Mouse (Mus musculus) hindbrain, embryonic 15.5 days (tissue): ENCODE results near the gene Slc1a1. TPM values are rescaled to one million over a fixed set of nuclear protein-coding genes. Genes with fewer than 3 reads are reported as not detected.

Source experiments
- ATAC-seq: fragments of 200-750 bp; cut with Nextera tagmentation; 2 replicates; pipeline ENCODE4 v1.8.0; 2017; ENCODE audit warnings: low read depth, moderate number of reproducible peaks, moderate TSS enrichment; ENCODE audit not compliant: low FRiP score
- H3K27ac ChIP-seq: fragments of 300-500 bp; sonication (generic); replicated peaks from 2 replicates; pipeline ENCODE4 v1.5.1; 2015; ENCODE audit warnings: mild to moderate bottlenecking, inconsistent platforms
- H3K27me3 ChIP-seq: fragments of 300-500 bp; sonication (generic); 2 replicates; pipeline ENCODE4 v1.6.1; 2015; ENCODE audit warnings: control low read depth, inconsistent platforms
- H3K36me3 ChIP-seq: fragments of 300-500 bp; sonication (generic); 2 replicates; pipeline ENCODE4 v1.6.1; 2015; ENCODE audit warnings: control low read depth, inconsistent platforms
- H3K4me1 ChIP-seq: fragments of 300-500 bp; sonication (generic); replicated peaks from 2 replicates; pipeline ENCODE4 v1.6.1; 2015; ENCODE audit warnings: control low read depth, inconsistent platforms
- H3K4me2 ChIP-seq: fragments of 300-500 bp; sonication (generic); 2 replicates; pipeline ENCODE4 v1.6.1; 2015; ENCODE audit warnings: moderate library complexity, mild to moderate bottlenecking, inconsistent platforms
- H3K4me3 ChIP-seq: fragments of 300-500 bp; sonication (generic); 2 replicates; pipeline ENCODE4 v1.5.1; 2015; ENCODE audit warnings: mild to moderate bottlenecking, inconsistent platforms
- H3K9ac ChIP-seq: fragments of 300-500 bp; sonication (generic); 2 replicates; pipeline ENCODE4 v1.6.1; 2015; ENCODE audit warnings: inconsistent platforms
- H3K9me3 ChIP-seq: fragments of 300-500 bp; sonication (generic); 2 replicates; pipeline ENCODE4 v1.6.1; 2016; ENCODE audit warnings: control low read depth, inconsistent platforms
- WGBS: fragments of 180-500 bp; shearing (Covaris S2); methylation state at CpG from one replicate; pipeline ENCODE4 v1.1.7; 2015; 5-methylcytosine and 5-hydroxymethylcytosine counted together
- polyA plus RNA-seq: library from polyadenylated mRNA; unstranded; fragments of >200 nt; fragmentation: Nextera tagmentation; extraction: Ambion mirVana; gene quantifications from 2 replicates; pipeline ENCODE4 v1.2.1, GENCODE M21; 2015

Gene Slc1a1
- polyA plus RNA-seq, 1 experiment from 2014 or later, result 44.5 TPM

DNA sequence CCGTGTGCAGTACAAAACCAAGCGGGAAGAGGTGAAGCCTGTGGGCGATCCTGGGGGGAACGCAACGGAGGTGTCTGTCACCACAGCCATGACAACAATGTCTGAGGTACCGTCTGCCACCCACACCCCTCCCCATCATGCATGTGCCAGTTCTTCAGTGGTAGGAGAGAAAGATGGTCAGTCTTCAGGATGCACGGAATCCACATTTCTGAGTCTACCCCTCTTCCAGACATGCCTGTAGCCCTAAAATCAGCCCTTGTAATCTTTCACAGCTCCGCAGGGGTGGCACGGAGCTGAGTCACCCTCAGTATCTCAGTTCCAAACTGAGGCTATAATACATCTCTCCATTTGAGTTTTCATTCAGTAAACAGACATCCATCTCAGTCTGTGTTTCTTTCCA is 62.6 kb downstream of the Slc1a1 start:
- 0 out of 2 replicates have a peak, but pooled peaks cover 3% of the 10 kb centered on the region for H3K4me1 ChIP-seq
- H3K27ac ChIP-seq, result no peak overlapping the region
- no peaks in the 10 kb centered on the region for H3K36me3 ChIP-seq
- no peak overlapping the region for H3K4me2 ChIP-seq
- ATAC-seq, result no peak
- H3K27me3 ChIP-seq, result no peaks in the 10 kb centered on the region
- H3K9me3 ChIP-seq, result no peaks in the 10 kb centered on the region
- 83% methylated on average over 9 of the region's 9 CpGs for WGBS
- no peak overlapping the region for H3K9ac ChIP-seq
- H3K4me3 ChIP-seq, result no peak overlapping the region

DNA sequence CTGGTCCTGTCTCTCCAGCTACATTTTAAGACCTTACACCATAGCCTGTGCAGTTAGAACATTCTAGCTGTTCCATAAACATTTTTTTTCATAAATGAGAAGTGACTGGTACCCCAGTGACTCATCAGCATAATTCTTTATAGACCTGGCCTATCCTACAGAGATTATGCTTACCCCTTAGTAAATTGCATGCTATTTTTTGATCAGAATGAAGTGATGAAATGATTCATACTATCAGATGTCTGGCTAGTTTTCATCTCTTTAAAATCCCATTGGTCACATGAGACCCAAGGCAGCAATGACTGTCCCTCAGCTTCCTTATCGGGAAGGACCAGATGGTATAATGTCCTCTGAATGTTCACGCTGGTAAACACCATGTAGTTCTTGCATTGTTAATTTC is 65.9 kb downstream of the Slc1a1 start:
- WGBS, result 92% methylated on average over 2 of the region's 2 CpGs
- H3K27me3 ChIP-seq, result no peaks in the 10 kb centered on the region
- no peak overlapping the region for H3K9ac ChIP-seq

GRCm38 (mm10) chr19:28902111-28902510 is 67.3 kb downstream of the Slc1a1 start:
- Histone ChIP-seq H3K27ac (no peak overlapping the region), H3K4me2 (no peak overlapping the region), H3K4me1 (no peaks in the 10 kb centered on the region), H3K27me3 (no peaks in the 10 kb centered on the region), H3K9me3 (no peaks in the 10 kb centered on the region), H3K36me3 (peaks cover 14% of the 10 kb centered on the region), H3K4me3 (no peak overlapping the region), H3K9ac (no peak overlapping the region)
- no peak for ATAC-seq
- WGBS, result 44% methylated on average over 2 of the region's 2 CpGs

More for the DNA sequence above, 65.9 kb downstream of the Slc1a1 start:
- Histone ChIP-seq H3K4me2 (no peak overlapping the region), H3K9me3 (no peaks in the 10 kb centered on the region), H3K27ac (no peak overlapping the region), H3K4me1 (0 out of 2 replicates have a peak, but pooled peaks cover 3% of the 10 kb centered on the region), H3K36me3 (peaks cover 11% of the 10 kb centered on the region), H3K4me3 (no peak overlapping the region)
- no peak for ATAC-seq

DNA sequence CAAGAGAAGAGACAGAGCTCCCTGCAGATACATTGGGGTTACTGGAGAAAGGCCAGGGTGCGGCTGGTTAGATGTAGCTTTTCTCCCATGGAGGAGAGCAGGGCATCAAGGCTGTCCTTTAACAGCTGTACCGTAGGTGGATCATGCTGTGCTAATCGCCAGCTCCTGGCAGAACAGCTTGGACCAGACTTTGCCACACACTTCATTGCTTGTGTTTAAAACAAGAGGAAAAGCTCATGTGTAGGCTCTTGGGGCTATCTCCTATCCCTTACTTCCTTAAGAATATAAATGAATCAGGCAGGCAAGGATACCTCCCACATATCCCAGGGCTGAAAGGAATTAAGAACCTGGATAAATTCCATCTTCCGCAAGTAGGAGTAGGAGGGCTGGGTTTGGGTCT is 68.0 kb downstream of the Slc1a1 start:
- ATAC-seq, result no peak
- H3K4me2 ChIP-seq, result no peak overlapping the region
- no peak overlapping the region for H3K9ac ChIP-seq
- H3K9me3 ChIP-seq, result no peaks in the 10 kb centered on the region
- peaks cover 14% of the 10 kb centered on the region for H3K36me3 ChIP-seq
- 82% methylated on average over 4 of the region's 4 CpGs for WGBS
- no peaks in the 10 kb centered on the region for H3K27me3 ChIP-seq
- H3K4me3 ChIP-seq, result no peak overlapping the region
- no peak overlapping the region for H3K27ac ChIP-seq
- no peaks in the 10 kb centered on the region for H3K4me1 ChIP-seq

- 92% methylated on average over 8 of the region's 8 CpGs for WGBS
- Histone ChIP-seq H3K27me3 (no peaks in the 10 kb centered on the region), H3K4me2 (no peak overlapping the region), H3K27ac (no peak overlapping the region), H3K36me3 (peaks cover 14% of the 10 kb centered on the region), H3K9me3 (no peaks in the 10 kb centered on the region), H3K4me1 (no peaks in the 10 kb centered on the region), H3K9ac (no peak overlapping the region), H3K4me3 (no peak overlapping the region)
- no peak for ATAC-seq
These were observed 68.8 kb downstream of the Slc1a1 start for GRCm38 (mm10) chr19:28903536-28904119.

DNA sequence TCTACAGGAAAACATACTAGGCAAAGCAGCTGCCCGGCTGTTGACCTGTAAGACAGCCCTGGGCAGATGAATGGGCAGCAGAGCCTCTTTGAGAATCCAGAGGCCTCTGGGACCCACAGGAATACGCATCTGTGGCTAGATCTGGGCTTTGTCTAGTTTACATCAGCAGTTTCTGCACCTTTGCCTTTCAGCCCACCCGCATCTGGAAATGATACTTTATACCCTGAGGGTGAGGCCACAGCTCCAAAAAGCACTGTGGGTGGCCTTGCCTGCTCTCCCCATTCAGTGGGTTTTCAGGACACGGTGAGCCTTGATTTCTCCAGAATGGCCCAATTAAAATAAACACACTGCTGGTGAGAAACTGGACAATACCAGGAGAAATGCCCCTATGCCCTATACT is 73.3 kb downstream of the Slc1a1 start:
- Histone ChIP-seq H3K9ac (no peak overlapping the region), H3K4me1 (no peaks in the 10 kb centered on the region), H3K4me3 (no peak overlapping the region), H3K36me3 (peaks cover 25% of the 10 kb centered on the region), H3K9me3 (no peaks in the 10 kb centered on the region), H3K27me3 (no peaks in the 10 kb centered on the region), H3K4me2 (no peak overlapping the region), H3K27ac (no peak overlapping the region)
- ATAC-seq, result no peak
- 69% methylated on average over 4 of the region's 4 CpGs for whole genome bisulfite sequencing

GRCm38 (mm10) chr19:28908693-28909092 is 73.8 kb downstream of the Slc1a1 start:
- no peak overlapping the region for H3K9ac ChIP-seq
- WGBS, result 84% methylated on average over 9 of the region's 9 CpGs
- no peaks in the 10 kb centered on the region for H3K27me3 ChIP-seq
- no peaks in the 10 kb centered on the region for H3K9me3 ChIP-seq
- H3K4me2 ChIP-seq, result no peak overlapping the region
- no peak overlapping the region for H3K27ac ChIP-seq
- no peaks in the 10 kb centered on the region for H3K4me1 ChIP-seq
- H3K36me3 ChIP-seq, result peaks cover 28% of the 10 kb centered on the region
- ATAC-seq, result no peak
- no peak overlapping the region for H3K4me3 ChIP-seq

- Histone ChIP-seq H3K4me1 (no peaks in the 10 kb centered on the region), H3K9me3 (no peaks in the 10 kb centered on the region), H3K4me3 (no peak overlapping the region), H3K27me3 (no peaks in the 10 kb centered on the region), H3K27ac (no peak overlapping the region), H3K4me2 (no peak overlapping the region), H3K9ac (no peak overlapping the region), H3K36me3 (peaks cover 17% of the 10 kb centered on the region; the same call in 1 of the 2 replicates)
- 90% methylated on average over 6 of the region's 6 CpGs for WGBS
- no peak for ATAC-seq
These were observed 79.7 kb downstream of the Slc1a1 start for GRCm38 (mm10) chr19:28914598-28914997.

GRCm38 (mm10) chr19:28915602-28916250 is 80.9 kb downstream of the Slc1a1 start:
- 65% methylated on average over 2 of the region's 2 CpGs for WGBS
- no peaks in the 10 kb centered on the region for H3K27me3 ChIP-seq
- H3K4me3 ChIP-seq, result no peak overlapping the region
- H3K36me3 ChIP-seq, result peaks cover 16% of the 10 kb centered on the region; the same call in 1 of the 2 replicates
- no peak overlapping the region for H3K27ac ChIP-seq
- ATAC-seq, result no peak
- H3K9ac ChIP-seq, result no peak overlapping the region
- no peaks in the 10 kb centered on the region for H3K4me1 ChIP-seq
- H3K4me2 ChIP-seq, result no peak overlapping the region
- H3K9me3 ChIP-seq, result no peaks in the 10 kb centered on the region

DNA sequence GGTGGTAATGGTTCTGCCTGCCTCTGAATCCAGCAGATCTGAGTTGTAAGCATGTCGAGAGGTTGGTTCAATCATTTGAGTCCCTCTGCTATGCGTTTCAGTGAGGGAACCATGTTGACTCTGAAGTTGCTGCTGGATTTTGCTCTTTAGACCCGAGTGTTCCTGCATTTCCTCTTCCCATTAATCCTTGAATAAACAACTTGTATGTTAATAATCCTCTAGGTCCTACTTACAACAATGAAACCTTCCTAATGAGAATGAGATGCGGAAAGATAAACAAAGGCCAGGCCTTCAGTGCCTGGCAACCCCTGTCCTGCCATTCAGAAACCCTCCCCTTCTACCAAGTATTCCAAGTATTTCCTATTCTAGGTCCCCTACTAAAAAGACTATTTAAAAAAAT is 81.6 kb downstream of the Slc1a1 start:
- H3K4me2 ChIP-seq, result no peak overlapping the region
- H3K27me3 ChIP-seq, result no peaks in the 10 kb centered on the region
- no peaks in the 10 kb centered on the region for H3K9me3 ChIP-seq
- no peak overlapping the region for H3K4me3 ChIP-seq
- 63% methylated on average over 4 of the region's 4 CpGs for WGBS
- no peak for ATAC-seq
- peaks cover 9% of the 10 kb centered on the region; the same call in 1 of the 2 replicates for H3K36me3 ChIP-seq
- no peak overlapping the region for H3K27ac ChIP-seq
- H3K4me1 ChIP-seq, result no peaks in the 10 kb centered on the region
- no peak overlapping the region for H3K9ac ChIP-seq

DNA sequence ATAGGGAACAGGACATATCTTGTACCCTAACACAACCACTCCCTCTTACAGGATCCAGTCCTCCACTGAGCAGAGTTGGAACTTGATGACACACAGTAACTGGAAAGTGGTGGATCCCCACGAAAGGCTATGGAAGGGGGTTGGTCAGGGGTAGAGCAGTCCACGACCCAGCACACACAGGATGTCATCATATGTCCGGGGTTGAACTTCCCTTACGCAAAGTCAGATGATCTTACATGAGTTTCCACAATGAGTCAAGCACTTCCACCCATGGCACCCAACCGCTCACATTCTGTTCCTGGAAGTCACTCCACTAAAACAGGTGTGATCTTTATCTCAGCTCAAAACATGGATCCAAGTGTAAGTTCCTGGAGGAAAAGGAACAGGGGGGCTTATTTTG is 83.0 kb downstream of the Slc1a1 start:
- no peaks in the 10 kb centered on the region for H3K27me3 ChIP-seq
- no peak overlapping the region for H3K4me3 ChIP-seq
- no peak overlapping the region for H3K4me2 ChIP-seq
- H3K9me3 ChIP-seq, result no peaks in the 10 kb centered on the region
- no peak overlapping the region for H3K27ac ChIP-seq
- 93% methylated on average over 5 of the region's 5 CpGs for WGBS
- H3K4me1 ChIP-seq, result no peaks in the 10 kb centered on the region
- peaks cover 5% of the 10 kb centered on the region; the same call in 1 of the 2 replicates for H3K36me3 ChIP-seq
- ATAC-seq, result no peak
- H3K9ac ChIP-seq, result no peak overlapping the region

GRCm38 (mm10) chr19:28926366-28926765 is 91.5 kb downstream of the Slc1a1 start:
- H3K27me3 ChIP-seq, result no peaks in the 10 kb centered on the region
- no peak overlapping the region for H3K4me2 ChIP-seq
- H3K36me3 ChIP-seq, result no peaks in the 10 kb centered on the region
- 92% methylated on average over 5 of the region's 5 CpGs for WGBS
- no peak overlapping the region for H3K4me3 ChIP-seq
- no peaks in the 10 kb centered on the region for H3K9me3 ChIP-seq
- H3K9ac ChIP-seq, result no peak overlapping the region
- ATAC-seq, result no peak
- no peak overlapping the region for H3K27ac ChIP-seq
- H3K4me1 ChIP-seq, result no peaks in the 10 kb centered on the region

DNA sequence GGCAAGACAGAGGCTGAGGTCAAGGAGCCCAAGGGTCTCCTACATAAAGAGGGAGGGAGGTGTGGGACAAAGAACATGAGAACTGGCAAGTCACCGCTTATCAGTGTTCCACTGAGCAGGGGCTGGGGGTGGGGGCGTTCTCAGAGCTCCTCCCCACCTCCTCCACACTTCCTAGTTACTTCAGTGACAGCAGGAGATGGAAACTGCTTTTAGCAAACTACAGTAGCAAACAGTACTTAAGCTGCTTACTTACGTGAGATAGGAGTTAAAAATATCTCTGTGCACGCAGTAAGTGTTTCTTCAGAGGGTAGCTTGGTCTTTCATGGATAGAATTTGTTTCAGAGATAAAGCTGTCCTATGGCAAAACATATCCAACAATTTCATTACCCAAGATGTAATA is 92.5 kb downstream of the Slc1a1 start:
- no peak overlapping the region for H3K27ac ChIP-seq
- H3K4me1 ChIP-seq, result no peaks in the 10 kb centered on the region
- WGBS, result 80% methylated on average over 4 of the region's 4 CpGs
- no peak overlapping the region for H3K4me2 ChIP-seq
- no peak overlapping the region for H3K4me3 ChIP-seq
- no peaks in the 10 kb centered on the region for H3K27me3 ChIP-seq
- ATAC-seq, result no peak
- no peak overlapping the region for H3K9ac ChIP-seq
- H3K9me3 ChIP-seq, result no peaks in the 10 kb centered on the region
- no peaks in the 10 kb centered on the region for H3K36me3 ChIP-seq
